Mouse (Mus musculus) liver, adult (tissue): ENCODE results near the gene Gm3402.
"Not testable (repeated sequence)": the region's sequence is repeated elsewhere in the genome, so short reads cannot be mapped to it uniquely, and the experiment has no call there.

Experiments
- GATA4 ChIP-seq: IDR thresholded peaks from 2 replicates; pipeline ENCODE4 v1.6.1; 2014; ENCODE audit warnings: mild to moderate bottlenecking, low read length; ENCODE audit not compliant: insufficient replicate concordance

Gene Gm3402

GRCm38 (mm10) chr5:146513823-146514222 is at the start of gene Gm3402:
Gm3402 (plus strand) TSS chr5:146514123.
- TF ChIP-seq GATA4: not testable (repeated sequence)

- TF ChIP-seq GATA4: no peak
Observed at GRCm38 (mm10) chr5:146466663-146467062, 47.3 kb upstream of the Gm3402 start.

- no peak for TF ChIP-seq GATA4
Observed at GRCm38 (mm10) chr5:146468311-146468710, 45.6 kb upstream of the Gm3402 start.

GRCm38 (mm10) chr5:146470821-146471220 is 43.1 kb upstream of the Gm3402 start:
- no peak for TF ChIP-seq GATA4

GRCm38 (mm10) chr5:146471311-146471710 is 42.6 kb upstream of the Gm3402 start:
- TF ChIP-seq GATA4: no peak

GRCm38 (mm10) chr5:146471821-146472220 is 42.1 kb upstream of the Gm3402 start:
- no peak for TF ChIP-seq GATA4

GRCm38 (mm10) chr5:146481665-146482064 is 32.3 kb upstream of the Gm3402 start, which contains the start of gene Gm6408:
Gm6408 (plus strand) TSS chr5:146481965.
- not testable (repeated sequence) for TF ChIP-seq GATA4

- TF ChIP-seq GATA4: not testable (repeated sequence)
Observed at GRCm38 (mm10) chr5:146491063-146491462, 22.9 kb upstream of the Gm3402 start, which contains the start of gene Gm6370. Gm6370 (plus strand) TSS chr5:146491363.

- not testable (repeated sequence) for TF ChIP-seq GATA4
Observed at GRCm38 (mm10) chr5:146502099-146502498, 11.8 kb upstream of the Gm3402 start, which contains the start of gene 4930449I24Rik. 4930449I24Rik (plus strand) TSS chr5:146502399.

- not testable (repeated sequence) for TF ChIP-seq GATA4
Observed at GRCm38 (mm10) chr5:146525501-146525900, 11.6 kb downstream of the Gm3402 start, which contains the start of gene Gm3404. Gm3404 (plus strand) TSS chr5:146525801.

- TF ChIP-seq GATA4: not testable (repeated sequence)
Observed at GRCm38 (mm10) chr5:146537347-146537746, 23.4 kb downstream of the Gm3402 start, which contains the start of gene Gm3409. Gm3409 (plus strand) TSS chr5:146537647.

- not testable (repeated sequence) for TF ChIP-seq GATA4
Observed at GRCm38 (mm10) chr5:146555836-146556235, 41.9 kb downstream of the Gm3402 start, which contains the start of gene Gm3415. Gm3415 (plus strand) TSS chr5:146556136.

GRCm38 (mm10) chr5:146564259-146564658 is 50.3 kb downstream of the Gm3402 start:
- TF ChIP-seq GATA4: no peak
